Mouse (Mus musculus) kidney, adult 11 months (tissue): Measurements from ENCODE around the gene Gba2.
A peak's percentile ranks its signal among the peaks of the same experiment; 100 is the strongest.
"Not testable (repeated sequence)": the region's sequence is repeated elsewhere in the genome, so short reads cannot be mapped to it uniquely, and the experiment has no call there.

Experiments
- DNase-seq: peaks from one replicate; pipeline ENCODE4 v3.0.0; 2022

Gene Gba2

DNA sequence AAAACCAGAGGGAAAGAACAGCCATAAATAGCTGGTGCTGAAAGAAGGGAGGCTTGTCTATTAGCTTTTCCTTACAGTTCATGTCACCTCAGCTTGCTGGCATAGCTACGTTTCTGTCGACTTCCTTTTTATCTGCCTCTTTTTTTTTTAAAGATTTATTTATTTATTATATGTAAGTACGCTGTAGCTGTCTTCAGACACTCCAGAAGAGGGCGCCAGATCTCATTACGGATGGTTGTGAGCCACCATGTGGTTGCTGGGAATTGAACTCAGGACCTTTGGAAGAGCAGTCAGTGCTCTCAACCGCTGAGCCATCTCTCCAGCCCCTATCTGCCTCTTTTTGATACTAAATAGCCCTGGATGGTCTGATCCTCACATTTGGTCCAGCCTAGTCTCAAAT is 26.8 kb downstream of the Gba2 start:
- not testable (repeated sequence) for DNase-seq

DNA sequence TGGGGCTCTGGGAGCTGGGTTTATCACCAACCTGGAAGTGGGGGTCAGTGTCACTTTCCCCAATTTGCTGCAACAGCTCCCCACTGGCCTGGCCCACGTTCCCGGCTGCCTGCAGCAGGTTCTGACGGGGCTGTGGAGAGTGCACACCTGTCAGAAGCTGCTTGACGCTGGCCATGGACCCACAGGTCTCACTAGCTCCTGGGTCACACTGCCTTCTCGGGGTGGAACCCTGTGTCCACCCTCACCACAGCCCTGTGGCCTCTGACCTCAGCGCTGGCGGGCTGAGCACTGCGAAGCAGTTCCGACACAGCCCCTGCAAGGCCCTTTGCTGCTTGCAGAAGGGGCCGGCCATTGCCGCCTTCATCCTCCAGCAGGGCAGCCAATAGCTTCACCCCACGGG is 29.6 kb downstream of the Gba2 start:
- no peak for DNase-seq

- no peak for DNase-seq
Observed at GRCm38 (mm10) chr4:43547160-43547559, 31.5 kb downstream of the Gba2 start.

GRCm38 (mm10) chr4:43546375-43547047 is 32.2 kb downstream of the Gba2 start:
- DNase-seq, result peak; percentile 59

- no peak for DNase-seq
Observed at GRCm38 (mm10) chr4:43542044-43542443, 36.6 kb downstream of the Gba2 start.

DNA sequence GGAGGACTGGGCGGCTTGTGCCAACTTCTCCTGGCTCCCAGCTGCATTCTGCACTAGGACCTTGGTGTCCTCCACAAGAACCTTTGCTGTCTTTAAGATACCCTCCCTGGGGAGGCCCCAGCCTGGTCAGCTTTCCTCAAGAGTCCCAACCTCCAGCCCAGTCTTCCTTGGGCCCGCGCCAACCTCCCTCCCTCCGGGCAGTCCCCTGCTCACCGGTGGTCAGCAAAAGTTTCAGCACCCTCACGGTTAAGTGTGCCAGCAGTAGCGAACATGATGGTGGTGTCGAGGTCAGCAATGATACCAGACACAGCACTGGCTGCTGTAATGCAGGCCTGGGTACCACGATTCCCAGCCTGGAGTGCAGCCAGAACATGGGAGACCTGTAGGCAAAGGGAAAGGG is 42.6 kb downstream of the Gba2 start:
- no peak for DNase-seq

DNA sequence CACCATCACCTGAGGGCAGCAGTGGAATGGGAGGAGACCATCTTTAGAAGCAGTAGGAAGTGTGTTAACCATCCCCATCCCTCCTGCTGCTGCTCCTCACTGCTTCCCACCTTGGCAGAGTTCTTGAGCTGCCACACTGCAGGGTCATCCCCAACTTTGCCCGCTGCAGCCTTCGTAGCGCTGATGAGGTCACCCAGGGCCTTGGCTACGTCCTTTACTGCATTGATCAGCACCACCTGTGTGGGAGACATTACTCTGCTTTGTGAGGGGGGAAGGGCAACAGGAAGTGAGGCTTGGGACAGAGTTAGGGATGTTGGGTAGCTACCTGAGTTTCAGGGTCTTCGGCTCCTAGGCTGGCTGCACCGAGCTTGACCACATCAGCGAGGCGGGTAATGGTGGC is 43.0 kb downstream of the Gba2 start:
- DNase-seq, result no peak

DNA sequence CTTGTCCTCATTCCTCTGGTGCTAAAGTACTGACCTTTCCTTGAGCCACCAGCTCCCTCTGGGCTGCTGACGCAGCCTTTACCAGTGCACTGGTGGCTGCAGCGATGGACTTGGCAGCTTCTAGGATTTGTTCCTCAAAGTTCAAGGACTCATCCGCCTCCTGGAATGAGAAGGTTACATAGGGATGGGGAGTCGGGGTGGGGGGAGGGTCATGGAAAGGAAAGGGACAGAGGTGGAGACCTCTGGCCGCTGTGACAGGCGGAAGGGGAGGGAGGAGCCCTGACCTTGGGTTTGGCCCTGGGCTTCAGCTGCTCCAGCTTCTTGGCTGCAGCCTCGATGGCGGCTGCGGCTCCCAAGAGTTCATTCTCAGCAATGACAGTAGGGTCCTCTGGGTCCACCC is 45.4 kb downstream of the Gba2 start:
- peak; percentile 50 for DNase-seq

GRCm38 (mm10) chr4:43530581-43530980 is 48.1 kb downstream of the Gba2 start:
- peak; percentile 67 for DNase-seq

GRCm38 (mm10) chr4:43530081-43530501 is 48.6 kb downstream of the Gba2 start:
- no peak for DNase-seq

- no peak for DNase-seq
Observed at GRCm38 (mm10) chr4:43528487-43528886, 50.2 kb downstream of the Gba2 start.

- no peak for DNase-seq
Observed at GRCm38 (mm10) chr4:43527880-43528279, 50.8 kb downstream of the Gba2 start.

- DNase-seq, result peak; percentile 81
Observed at GRCm38 (mm10) chr4:43519956-43520355, 58.7 kb downstream of the Gba2 start.

GRCm38 (mm10) chr4:43519551-43519950 is 59.1 kb downstream of the Gba2 start:
- DNase-seq, result no peak
